Mouse (Mus musculus) myocyte (in vitro differentiated cells): ENCODE measurements around the gene Rsg1. TPM values are rescaled to one million over a fixed set of nuclear protein-coding genes. Genes with fewer than 3 reads are reported as not detected.

Source experiments
- H3K27me3 ChIP-seq: one replicate; pipeline ENCODE4 v1.6.1; 2011; ENCODE audit not compliant: control insufficient read depth, insufficient read depth, insufficient read length
- H3K36me3 ChIP-seq: one replicate; pipeline ENCODE4 v1.6.1; 2011; ENCODE audit not compliant: control insufficient read depth, insufficient read depth
- H3K4me2 ChIP-seq: one replicate; pipeline ENCODE4 v1.6.1; 2011; ENCODE audit warnings: low read depth, control low read depth
- H3K4me3 ChIP-seq: one replicate; pipeline ENCODE4 v1.5.1; 2011; ENCODE audit warnings: mild to moderate bottlenecking, control low read depth, moderate library complexity
- H3K79me2 ChIP-seq: one replicate; pipeline ENCODE4 v1.6.1; 2011; ENCODE audit not compliant: control insufficient read depth, insufficient read depth
- H3ac ChIP-seq: one replicate; pipeline ENCODE4 v1.6.1; 2011; ENCODE audit not compliant: control insufficient read depth, insufficient read length
- CEBPB ChIP-seq: IDR thresholded peaks from 2 replicates; pipeline ENCODE4 v1.6.1; 2011; ENCODE audit warnings: mild to moderate bottlenecking, moderate library complexity; ENCODE audit not compliant: poor library complexity, insufficient read depth, severe bottlenecking
- E2F4 ChIP-seq: IDR thresholded peaks from one replicate; pipeline ENCODE4 v1.6.1; 2011; ENCODE audit warnings: mild to moderate bottlenecking, control low read depth, moderate library complexity; ENCODE audit not compliant: insufficient read depth
- MAX ChIP-seq: IDR thresholded peaks from one replicate; pipeline ENCODE4 v1.6.1; 2011; ENCODE audit warnings: low read depth, mild to moderate bottlenecking, control low read depth
- MYOD1 ChIP-seq, 3 experiments: IDR thresholded peaks; one replicate each; pipeline ENCODE4 v1.6.1; 2011; ENCODE audit warnings: control low read depth in 2 of 3, low read depth in 2 of 3, mild to moderate bottlenecking in 2 of 3, moderate library complexity in 1 of 3; ENCODE audit not compliant: insufficient read length in 2 of 3, control insufficient read depth in 1 of 3
- MYOG ChIP-seq, 3 experiments: IDR thresholded peaks; one replicate each; pipeline ENCODE4 v1.6.1; 2011; ENCODE audit warnings: control low read depth in 2 of 3, low read depth in 2 of 3, mild to moderate bottlenecking in 2 of 3; ENCODE audit not compliant: insufficient read length in 2 of 3, control insufficient read depth in 1 of 3, insufficient read depth in 1 of 3
- POLR2A ChIP-seq: IDR thresholded peaks from one replicate; pipeline ENCODE4 v1.6.1; 2011; ENCODE audit warnings: low read depth, mild to moderate bottlenecking, control low read depth, moderate library complexity; ENCODE audit not compliant: insufficient read length
- POLR2AphosphoS2 ChIP-seq: IDR thresholded peaks from one replicate; pipeline ENCODE4 v1.6.1; 2011; ENCODE audit warnings: low read depth, control low read depth; ENCODE audit not compliant: insufficient read length
- REST ChIP-seq: IDR thresholded peaks from one replicate; pipeline ENCODE4 v1.6.1; 2011; ENCODE audit warnings: mild to moderate bottlenecking, control low read depth, moderate library complexity; ENCODE audit not compliant: insufficient read depth, insufficient read length
- SRF ChIP-seq: IDR thresholded peaks from one replicate; pipeline ENCODE4 v1.6.1; 2011; ENCODE audit warnings: low read depth; ENCODE audit not compliant: control insufficient read depth, insufficient read length
- TCF12 ChIP-seq: IDR thresholded peaks from one replicate; pipeline ENCODE4 v1.6.1; 2011; ENCODE audit warnings: mild to moderate bottlenecking, control low read depth; ENCODE audit not compliant: poor library complexity, insufficient read depth, severe bottlenecking
- TCF3 ChIP-seq: IDR thresholded peaks from one replicate; pipeline ENCODE4 v1.6.1; 2011; ENCODE audit warnings: low read depth, control low read depth; ENCODE audit not compliant: insufficient read length
- USF1 ChIP-seq: IDR thresholded peaks from one replicate; pipeline ENCODE4 v1.6.1; 2011; ENCODE audit warnings: low read depth, mild to moderate bottlenecking, control low read depth, moderate library complexity
- polyA plus RNA-seq: library from polyadenylated mRNA; unstranded; fragments of >200 nt; fragmentation: generic; extraction: Trizol; gene quantifications from one replicate; pipeline ENCODE4 v1.2.1, GENCODE M21; 2012; ENCODE audit warnings: missing spikeins

The Rsg1 gene
- polyA plus RNA-seq, 1 experiment, result 0.78 TPM

DNA sequence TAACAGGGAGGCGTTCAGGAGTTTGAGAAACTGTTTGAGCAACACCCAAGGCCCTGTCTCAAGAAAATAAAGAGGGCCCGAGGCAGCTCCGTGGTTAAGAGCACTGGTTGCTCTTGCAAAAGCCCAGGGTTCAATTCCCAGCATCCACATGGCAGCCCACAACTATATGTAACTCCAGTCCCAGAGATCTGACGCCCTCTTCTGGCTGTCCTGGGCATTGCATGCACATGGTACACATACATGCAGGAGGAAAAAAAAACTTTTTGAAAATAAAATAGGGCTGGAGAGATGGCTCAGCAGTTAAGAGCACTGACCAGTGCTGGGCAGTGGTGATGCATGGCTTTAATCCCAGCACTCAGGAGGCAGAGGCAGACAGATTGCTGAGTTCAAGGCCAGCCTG lies 54.6 kb downstream of the Rsg1 start:
- Histone ChIP-seq H3K4me3 (no peak overlapping the region), H3K4me2 (no peak overlapping the region), H3K79me2 (no peaks in the 10 kb centered on the region), H3ac (no peak overlapping the region), H3K36me3 (no peaks in the 10 kb centered on the region), H3K27me3 (no peaks in the 10 kb centered on the region)
- TF ChIP-seq TCF12 (no peak), E2F4 (no peak), POLR2AphosphoS2 (no peak), MAX (no peak), MYOG (IDR thresholded peaks at IDR 0.05; ENCODE audit: control insufficient read depth in 1 of 3, insufficient read depth in 1 of 3, insufficient read length in 2 of 3, low read depth in 2 of 3) (no peak), CEBPB (no peak), REST (no peak), MYOD1 (IDR thresholded peaks at IDR 0.05; ENCODE audit: control insufficient read depth in 1 of 3, insufficient read length in 2 of 3, low read depth in 2 of 3) (no peak), USF1 (no peak), POLR2A (no peak), TCF3 (no peak)

DNA sequence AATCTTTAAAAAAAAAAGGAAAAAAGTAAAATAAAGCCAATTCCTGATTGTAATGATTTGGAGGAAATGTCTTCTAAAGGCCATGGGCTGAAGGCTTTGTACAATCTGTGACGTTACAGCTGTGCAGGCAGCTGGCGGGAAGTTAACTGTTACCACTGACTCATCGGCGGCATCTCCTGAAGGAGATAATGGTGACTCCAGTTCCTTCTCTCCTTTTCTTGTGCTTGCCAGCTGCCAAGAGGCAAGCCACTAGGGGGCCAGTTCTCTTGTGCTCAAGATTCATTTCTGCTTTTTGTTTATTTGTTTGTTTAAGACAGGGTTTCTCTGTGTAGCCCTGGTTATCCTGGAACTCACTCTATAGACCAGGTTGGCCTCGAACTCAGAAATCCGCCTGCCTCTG lies 55.3 kb downstream of the Rsg1 start:
- H3K4me3 ChIP-seq, result no peak overlapping the region
- H3K79me2 ChIP-seq, result no peaks in the 10 kb centered on the region
- no peak for TF ChIP-seq MAX
- peak in 2 of 3 experiments; percentile 38 to 71 for TF ChIP-seq MYOD1 (IDR thresholded peaks at IDR 0.05; ENCODE audit: control insufficient read depth in 1 of 3, insufficient read length in 2 of 3, low read depth in 2 of 3)

DNA sequence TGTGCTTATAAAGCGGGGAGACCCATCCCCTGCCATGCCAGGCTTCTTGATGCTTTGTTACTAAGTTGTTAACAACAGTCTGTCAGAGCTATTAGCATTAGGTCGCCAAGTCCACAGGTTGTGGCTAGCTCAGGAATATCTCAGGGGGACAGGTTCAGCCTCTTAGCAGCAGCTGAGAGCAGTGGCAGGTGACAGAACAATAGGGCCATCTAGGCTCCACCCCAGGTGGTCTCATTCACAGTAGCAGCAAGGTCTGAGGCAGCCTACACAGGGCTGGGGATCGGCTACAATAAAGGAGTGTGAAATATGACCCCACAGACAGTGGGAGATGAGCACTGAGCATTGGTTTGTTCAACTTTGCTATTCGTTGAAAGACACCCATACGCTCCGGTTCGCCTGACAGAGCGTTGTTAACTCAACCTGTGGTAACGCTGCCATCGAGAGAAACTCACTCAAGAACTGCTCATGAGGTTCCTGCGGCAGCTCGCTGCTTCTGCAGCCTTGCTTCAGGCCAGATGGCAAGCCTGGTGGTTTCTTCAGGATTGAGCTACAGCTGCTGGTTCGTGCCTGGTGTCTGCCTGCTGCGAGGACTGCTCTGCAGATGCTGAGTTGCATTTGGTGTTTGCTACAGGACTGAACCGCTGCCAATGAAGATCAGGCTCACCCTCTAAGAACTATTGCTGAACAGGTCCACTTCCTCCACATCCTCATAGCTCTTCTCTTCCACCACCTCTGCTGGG lies 56.6 kb downstream of the Rsg1 start:
- Histone ChIP-seq H3K4me3 (no peak overlapping the region), H3K79me2 (no peaks in the 10 kb centered on the region), H3K27me3 (no peaks in the 10 kb centered on the region), H3K36me3 (no peaks in the 10 kb centered on the region), H3ac (no peak overlapping the region), H3K4me2 (no peak overlapping the region)
- TF ChIP-seq REST (no peak), CEBPB (no peak), MYOD1 (IDR thresholded peaks at IDR 0.05; ENCODE audit: control insufficient read depth in 1 of 3, insufficient read length in 2 of 3, low read depth in 2 of 3) (no peak), USF1 (no peak), MYOG (IDR thresholded peaks at IDR 0.05; ENCODE audit: control insufficient read depth in 1 of 3, insufficient read depth in 1 of 3, insufficient read length in 2 of 3, low read depth in 2 of 3) (no peak), TCF3 (no peak), E2F4 (no peak), POLR2A (no peak), TCF12 (no peak), POLR2AphosphoS2 (no peak), MAX (no peak), SRF (no peak)

More for the DNA sequence above, 55.3 kb downstream of the Rsg1 start:
- Histone ChIP-seq H3K27me3 (no peaks in the 10 kb centered on the region), H3K4me2 (no peak overlapping the region), H3K36me3 (no peaks in the 10 kb centered on the region), H3ac (no peak overlapping the region)

DNA sequence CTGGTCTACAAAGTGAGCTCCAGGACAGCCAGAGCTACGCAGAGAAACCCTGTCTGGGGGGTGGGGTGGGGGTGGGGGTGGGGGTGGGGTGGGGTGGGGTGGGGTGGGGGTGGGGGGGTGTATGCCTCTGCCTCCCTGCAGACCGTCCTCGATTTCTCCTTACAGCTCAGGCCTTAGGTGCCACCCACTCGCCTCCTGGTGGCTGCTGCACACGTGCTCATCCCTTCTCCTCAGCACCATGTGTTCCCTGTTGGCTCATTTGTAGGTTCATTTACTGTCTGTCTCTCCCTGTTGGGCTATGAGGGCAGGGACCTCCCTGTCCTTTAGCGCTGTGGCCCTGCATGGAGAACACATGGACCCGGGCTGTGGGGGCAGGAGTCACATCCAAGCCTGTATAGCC lies 57.5 kb downstream of the Rsg1 start:
- no peak for TF ChIP-seq CEBPB
- no peak for TF ChIP-seq MYOD1 (IDR thresholded peaks at IDR 0.05; ENCODE audit: control insufficient read depth in 1 of 3, insufficient read length in 2 of 3, low read depth in 2 of 3)
- no peak for TF ChIP-seq MAX
- TF ChIP-seq TCF12, result no peak
- no peak for TF ChIP-seq TCF3
- TF ChIP-seq E2F4, result no peak
- no peak for TF ChIP-seq POLR2AphosphoS2
- TF ChIP-seq USF1, result no peak
- H3K79me2 ChIP-seq, result no peaks in the 10 kb centered on the region

DNA sequence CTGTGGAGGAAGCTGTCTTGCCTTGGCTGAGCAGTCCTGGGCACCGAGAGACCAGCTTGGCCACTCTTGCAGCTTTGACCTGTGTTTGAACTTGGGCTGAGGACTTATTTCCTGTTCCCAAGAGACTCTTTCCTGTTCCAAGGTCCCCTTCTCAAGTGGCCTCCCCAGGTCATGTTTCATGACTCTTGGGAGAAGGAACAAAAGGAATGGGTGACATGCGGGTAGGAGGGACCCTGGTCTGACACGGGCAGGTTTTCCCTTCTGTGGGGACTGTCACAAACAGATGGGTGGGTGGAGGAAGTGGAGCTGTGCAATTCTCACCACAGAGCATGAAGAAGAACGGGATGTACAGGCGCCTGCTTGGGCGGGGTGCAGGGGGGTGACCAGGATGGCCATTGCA lies 58.0 kb downstream of the Rsg1 start:
- no peak overlapping the region for H3ac ChIP-seq
- H3K4me3 ChIP-seq, result no peak overlapping the region
- H3K4me2 ChIP-seq, result no peak overlapping the region
- TF ChIP-seq POLR2AphosphoS2 (no peak), TCF12 (no peak), MAX (no peak), REST (no peak), USF1 (no peak), TCF3 (no peak), SRF (no peak), E2F4 (no peak), MYOD1 (IDR thresholded peaks at IDR 0.05; ENCODE audit: control insufficient read depth in 1 of 3, insufficient read length in 2 of 3, low read depth in 2 of 3) (no peak), CEBPB (no peak), MYOG (IDR thresholded peaks at IDR 0.05; ENCODE audit: control insufficient read depth in 1 of 3, insufficient read depth in 1 of 3, insufficient read length in 2 of 3, low read depth in 2 of 3) (no peak), POLR2A (no peak)
- no peaks in the 10 kb centered on the region for H3K36me3 ChIP-seq
- H3K27me3 ChIP-seq, result no peaks in the 10 kb centered on the region
- H3K79me2 ChIP-seq, result no peaks in the 10 kb centered on the region

More for the DNA sequence above, 57.5 kb downstream of the Rsg1 start:
- no peak overlapping the region for H3ac ChIP-seq
- H3K27me3 ChIP-seq, result no peaks in the 10 kb centered on the region
- H3K4me3 ChIP-seq, result no peak overlapping the region
- no peak overlapping the region for H3K4me2 ChIP-seq
- H3K36me3 ChIP-seq, result no peaks in the 10 kb centered on the region
